ENCODE assay signal across 28 mouse cellular contexts in the genomic region with DNA sequence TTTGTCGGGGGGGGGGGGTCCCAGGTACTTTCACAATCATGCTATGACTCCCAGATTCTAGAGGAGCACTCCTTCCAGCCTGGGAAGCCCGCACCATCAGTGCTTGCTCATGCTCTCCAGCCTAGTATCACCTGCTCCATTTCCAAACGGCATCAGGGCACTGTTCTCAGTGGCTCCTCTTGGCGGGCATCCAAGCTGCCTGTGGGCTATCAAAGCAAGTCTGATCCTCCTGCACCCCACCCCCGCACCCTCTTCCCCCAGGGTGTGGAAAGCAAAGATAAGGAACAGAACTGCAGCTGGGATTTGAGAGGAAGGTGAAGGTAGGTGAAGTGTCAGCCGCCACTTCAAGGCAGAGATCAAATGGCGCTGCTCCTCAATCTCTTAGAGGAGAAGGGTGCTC.
DNase-seq lines count a peak whose midpoint lies in the region; ATAC-seq lines count a peak whose summit lies in the region.
"Had no signal": no experiment of that assay in that cellular context is flagged by ENCODE, and none has a peak within 500 bp of the region (broad histone marks: within the 10 kb centered on the region; RNA-seq: fewer than 3 reads in every experiment).

No protein-coding gene starts in this region.

- no peak overlapping the region for H3K9ac ChIP-seq in hindbrain, embryonic 16.5 days (ENCODE audit: low read depth, low read length)
- no peak overlapping the region for H3K9ac ChIP-seq in hindbrain, embryonic 13.5 days
- H3K9ac ChIP-seq in midbrain, embryonic 14.5 days (replicated peaks; ENCODE audit: low read length) = no peak overlapping the region
- no peak overlapping the region for H3K9ac ChIP-seq in midbrain, embryonic 16.5 days (ENCODE audit: low read depth, low read length)
- H3K9ac ChIP-seq: embryonic facial prominence, embryonic 13.5 days; limb, embryonic 12.5 days; liver, embryonic 15.5 days; neural tube, embryonic 15.5 days had no signal

- no peak overlapping the region for H3K4me2 ChIP-seq in hindbrain, embryonic 16.5 days (ENCODE audit: low read length)
- H3K4me2 ChIP-seq in hindbrain, embryonic 13.5 days = no peak overlapping the region
- no peak overlapping the region for H3K4me2 ChIP-seq in midbrain, embryonic 14.5 days (ENCODE audit: low read length)
- no peak overlapping the region for H3K4me2 ChIP-seq in midbrain, embryonic 16.5 days (ENCODE audit: low read length)
- H3K4me2 ChIP-seq: embryonic facial prominence, embryonic 13.5 days; limb, embryonic 12.5 days; liver, embryonic 15.5 days; neural tube, embryonic 15.5 days had no signal

- peak; percentile 65 to 69 for DNase-seq in cerebellum, postnatal 14 days
- DNase-seq in midbrain, embryonic 14.5 days = peak; percentile 46
- peak; percentile 45 for DNase-seq in gonadal fat pad, adult 2 months (ENCODE audit: low read depth)
- no peak for DNase-seq in kidney, postnatal 10 days
- DNase-seq: adrenal gland, adult 8-10 months; B cell, adult 2 months; cerebellum, adult 9-10 months; gastrocnemius, adult 2 months; gastrocnemius, postnatal 36 days; heart, postnatal 14 days; kidney, adult 9 months; kidney, postnatal 14 days; layer of hippocampus, adult 9-11 months; retina, postnatal 1 day; right cerebral cortex, postnatal 14 days; thymus, postnatal 14 days had no signal

- H3K27me3 ChIP-seq in hindbrain, embryonic 16.5 days (replicated peaks; ENCODE audit: control insufficient read depth, insufficient read depth, low read length) = no peaks in the 10 kb centered on the region
- H3K27me3 ChIP-seq in hindbrain, embryonic 13.5 days = no peaks in the 10 kb centered on the region
- no peaks in the 10 kb centered on the region for H3K27me3 ChIP-seq in midbrain, embryonic 14.5 days (ENCODE audit: control insufficient read depth, insufficient read depth, low read length)
- no peaks in the 10 kb centered on the region for H3K27me3 ChIP-seq in midbrain, embryonic 16.5 days (ENCODE audit: control insufficient read depth, insufficient read depth, low read depth, low read length)
- H3K27me3 ChIP-seq: embryonic facial prominence, embryonic 13.5 days; limb, embryonic 12.5 days; liver, embryonic 15.5 days; neural tube, embryonic 15.5 days had no signal

- H3K4me3 ChIP-seq in hindbrain, embryonic 16.5 days (ENCODE audit: low read length) = no peak overlapping the region
- H3K4me3 ChIP-seq in hindbrain, embryonic 13.5 days = no peak overlapping the region
- no peak overlapping the region for H3K4me3 ChIP-seq in midbrain, embryonic 14.5 days (replicated peaks; ENCODE audit: low read depth, low read length)
- no peak overlapping the region for H3K4me3 ChIP-seq in midbrain, embryonic 16.5 days (ENCODE audit: low read depth, low read length)
- H3K4me3 ChIP-seq: embryonic facial prominence, embryonic 13.5 days; gastrocnemius, adult 2 months; heart, embryonic 10.5 days; limb, embryonic 12.5 days; liver, embryonic 15.5 days; neural tube, embryonic 15.5 days had no signal

- no peak overlapping the region for H3K27ac ChIP-seq in hindbrain, embryonic 16.5 days (ENCODE audit: low read depth, low read length)
- H3K27ac ChIP-seq in hindbrain, embryonic 13.5 days = no peak overlapping the region
- no peak overlapping the region for H3K27ac ChIP-seq in midbrain, embryonic 14.5 days (replicated peaks; ENCODE audit: low read depth, low read length)
- no peak overlapping the region for H3K27ac ChIP-seq in midbrain, embryonic 16.5 days (ENCODE audit: low read length)
- H3K27ac ChIP-seq: embryonic facial prominence, embryonic 13.5 days; gastrocnemius, adult 2 months; heart, embryonic 10.5 days; limb, embryonic 12.5 days; liver, embryonic 15.5 days; macrophage; neural tube, embryonic 15.5 days had no signal

- no peak for ATAC-seq in cerebellum, adult (ENCODE audit: insufficient number of reproducible peaks, low FRiP score, low TSS enrichment)
- 0 out of 2 replicates have a peak, but pooled peaks have one; percentile 37 for ATAC-seq in hindbrain, embryonic 16.5 days
- no peak for ATAC-seq in hindbrain, embryonic 13.5 days (ENCODE audit: low FRiP score)
- ATAC-seq in midbrain, embryonic 14.5 days (ENCODE audit: low FRiP score, low TSS enrichment) = no peak
- ATAC-seq in midbrain, embryonic 16.5 days = no peak
- ATAC-seq: forebrain, embryonic 16.5 days; intestine, embryonic 16.5 days had no signal

- no peaks in the 10 kb centered on the region for H3K9me3 ChIP-seq in hindbrain, embryonic 16.5 days (ENCODE audit: control insufficient read depth, low read length)
- no peaks in the 10 kb centered on the region for H3K9me3 ChIP-seq in hindbrain, embryonic 13.5 days
- H3K9me3 ChIP-seq in midbrain, embryonic 14.5 days (ENCODE audit: control insufficient read depth, low read length) = no peaks in the 10 kb centered on the region
- no peaks in the 10 kb centered on the region for H3K9me3 ChIP-seq in midbrain, embryonic 16.5 days (replicated peaks; ENCODE audit: control insufficient read depth, low read length, poor library complexity, severe bottlenecking)
- H3K9me3 ChIP-seq: embryonic facial prominence, embryonic 13.5 days; heart, embryonic 10.5 days; limb, embryonic 12.5 days; liver, embryonic 15.5 days; neural tube, embryonic 15.5 days had no signal

- WGBS in hindbrain, embryonic 16.5 days = 71% methylated on average over 7 of the region's 7 CpGs
- 74% methylated on average over 7 of the region's 7 CpGs for WGBS in hindbrain, embryonic 13.5 days
- 68% methylated on average over 7 of the region's 7 CpGs for WGBS in midbrain, embryonic 14.5 days
- 60% methylated on average over 7 of the region's 7 CpGs for WGBS in midbrain, embryonic 16.5 days

- H3K4me1 ChIP-seq in hindbrain, embryonic 16.5 days (ENCODE audit: control insufficient read depth, insufficient read depth, low read depth, low read length) = no peaks in the 10 kb centered on the region
- H3K4me1 ChIP-seq in hindbrain, embryonic 13.5 days (replicated peaks) = peaks cover 22% of the 10 kb centered on the region
- H3K4me1 ChIP-seq in midbrain, embryonic 14.5 days (ENCODE audit: control insufficient read depth, insufficient read depth, low read length) = no peaks in the 10 kb centered on the region
- H3K4me1 ChIP-seq in midbrain, embryonic 16.5 days (ENCODE audit: control insufficient read depth, insufficient read depth, low read length) = peaks cover 4% of the 10 kb centered on the region; the same call in 1 of the 2 replicates
- H3K4me1 ChIP-seq: embryonic facial prominence, embryonic 13.5 days; limb, embryonic 12.5 days; liver, embryonic 15.5 days had no signal

- 0 out of 2 replicates have a peak, but pooled peaks cover 2% of the 10 kb centered on the region for H3K36me3 ChIP-seq in hindbrain, embryonic 16.5 days (ENCODE audit: control insufficient read depth, insufficient read depth, low read length)
- H3K36me3 ChIP-seq in hindbrain, embryonic 13.5 days = no peaks in the 10 kb centered on the region
- H3K36me3 ChIP-seq in midbrain, embryonic 14.5 days (ENCODE audit: control insufficient read depth, insufficient read depth, low read length) = no peaks in the 10 kb centered on the region
- no peaks in the 10 kb centered on the region for H3K36me3 ChIP-seq in midbrain, embryonic 16.5 days (ENCODE audit: control insufficient read depth, insufficient read depth, low read length)
- H3K36me3 ChIP-seq: embryonic facial prominence, embryonic 13.5 days; heart, embryonic 10.5 days; limb, embryonic 12.5 days; liver, embryonic 15.5 days; neural tube, embryonic 15.5 days had no signal
